Mouse (Mus musculus) mouse trophoblast stem cell (cell line): ENCODE results near the gene Gm17482.

Experiments used
- in situ Hi-C, 2 experiments: fragments of 300-500 bp; cut with MseI, MboI; formaldehyde crosslinking; loops; 2 replicates in 1 of 2; 3 replicates in 1 of 2; pipeline ENCODE4 v1.15.1; 2025

Gene Gm17482

DNA sequence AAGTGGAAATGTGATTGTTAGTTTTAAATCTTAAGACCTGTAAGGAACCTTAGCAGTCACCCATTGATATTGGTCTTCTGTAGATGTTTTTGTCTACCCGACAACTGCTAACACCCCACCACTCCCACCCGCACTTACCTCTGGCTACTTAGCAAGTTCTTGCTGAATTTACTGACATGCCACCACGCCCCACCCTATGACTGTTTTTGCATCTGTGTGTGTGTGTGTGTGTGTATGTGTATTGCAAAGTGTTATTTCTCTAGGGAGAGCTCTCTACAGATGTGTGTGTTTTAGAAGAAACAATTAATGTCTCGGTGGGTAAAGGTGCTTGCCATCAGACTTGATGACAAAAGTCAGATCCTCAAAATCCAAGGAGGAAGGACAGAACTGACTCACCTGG, at the start of gene Gm17482:
TSS of gene Gm17482 (plus strand) at position 301 of the 400 bp plus-strand sequence.
- in situ Hi-C loops, result loop anchor here in 1 of 2 experiments (10.0 kb wide), 1 partner anchor 308 kb away; no protein-coding TSS in a partner anchor

DNA sequence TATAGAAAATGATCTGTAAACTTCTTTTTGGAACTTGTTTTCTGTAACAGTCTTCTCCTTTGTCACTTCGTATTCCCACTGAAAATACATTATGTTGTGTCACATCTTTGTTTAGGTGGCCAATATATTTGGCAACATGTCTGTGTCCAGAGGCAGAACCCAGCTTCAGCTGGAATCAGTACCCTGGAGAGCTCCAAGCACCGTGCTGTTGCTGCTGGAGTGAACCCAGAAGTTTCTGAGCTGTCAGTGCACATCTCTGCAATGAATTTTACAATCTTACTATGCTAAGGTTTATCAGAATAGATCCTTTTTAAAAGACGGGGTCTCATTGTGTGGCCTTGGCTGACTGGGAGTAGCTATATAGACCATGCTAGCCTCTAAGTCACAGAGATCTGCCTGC, 48.3 kb upstream of the Gm17482 start:
- in situ Hi-C loops, result no loop called here

DNA sequence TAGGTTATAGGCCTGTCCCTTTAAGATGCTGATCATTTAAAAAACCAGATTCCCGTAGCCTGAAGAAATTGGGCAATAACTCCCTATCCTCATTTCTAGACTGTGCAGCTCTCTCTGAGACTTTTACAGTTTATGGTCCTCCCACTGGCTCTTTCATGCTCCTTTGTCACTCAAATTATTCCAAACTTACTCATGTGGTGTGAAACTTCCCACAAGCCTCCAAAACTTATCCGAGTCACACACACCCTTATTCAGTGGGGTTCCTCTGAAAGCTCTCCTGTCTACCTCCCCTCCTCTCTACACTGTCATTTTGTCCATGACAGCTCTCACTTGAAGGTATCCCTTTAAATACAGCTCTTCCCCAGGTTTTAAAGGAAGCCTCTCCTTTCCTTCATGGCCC, 46.0 kb upstream of the Gm17482 start:
- in situ Hi-C loops, result no loop called here

DNA sequence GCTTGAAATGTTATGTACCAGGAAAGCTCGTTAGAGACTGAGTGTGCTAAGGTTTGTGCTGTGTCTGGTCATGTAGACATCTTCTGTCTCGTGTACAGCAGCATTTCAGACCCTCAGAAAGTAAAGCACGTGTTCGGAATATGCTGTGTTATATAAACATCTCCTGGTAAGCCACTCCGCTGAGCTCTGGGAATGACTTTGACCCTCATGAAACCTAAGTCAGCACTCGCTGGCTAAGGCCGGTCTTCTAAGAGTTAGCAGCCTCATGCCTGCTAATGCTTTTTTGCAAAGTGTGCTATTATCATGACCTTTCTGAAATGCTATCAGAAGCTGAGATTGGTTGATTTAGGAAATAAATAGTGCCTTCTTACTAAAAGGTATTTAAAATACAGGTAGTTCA, 36.0 kb upstream of the Gm17482 start:
- in situ Hi-C loops, result no loop called here

DNA sequence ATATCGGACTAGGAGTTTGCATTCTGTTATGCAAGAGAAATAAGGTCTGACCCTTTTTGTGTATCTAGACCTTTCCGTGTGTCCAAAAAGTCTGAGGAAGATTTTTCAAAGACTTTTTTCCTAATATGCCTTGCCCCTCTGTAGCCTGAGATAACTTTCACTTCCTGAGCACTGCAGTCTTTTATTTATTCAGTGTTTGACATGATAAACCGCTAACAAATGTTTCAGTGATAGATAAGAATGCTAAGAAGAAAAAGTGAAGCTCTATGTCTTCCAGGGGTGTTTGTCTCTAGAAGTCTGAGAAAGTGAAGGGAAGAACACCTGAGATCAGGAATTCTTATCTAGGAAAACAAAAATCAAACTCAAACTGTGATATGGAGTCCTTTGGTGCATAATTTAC, 26.4 kb upstream of the Gm17482 start:
- in situ Hi-C loops, result no loop called here

DNA sequence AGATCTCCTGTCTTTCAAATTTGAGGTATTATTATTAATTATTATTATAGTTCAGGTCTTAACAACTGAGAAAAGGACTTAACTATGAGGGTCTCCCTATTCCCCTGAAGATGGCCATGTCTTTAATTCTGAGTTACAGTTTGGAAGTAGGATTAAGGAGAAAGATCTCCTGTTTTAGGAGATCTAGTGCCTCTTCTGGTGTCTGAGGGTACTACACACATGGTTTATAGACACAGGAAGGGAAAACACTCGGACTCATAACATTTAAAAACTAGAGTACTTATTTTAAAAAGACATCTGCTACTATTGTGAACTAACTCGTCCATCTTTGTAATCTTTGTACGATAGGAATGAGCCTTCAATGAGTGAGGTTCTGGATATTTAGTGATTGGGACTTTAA, 24.1 kb upstream of the Gm17482 start:
- in situ Hi-C loops, result no loop called here

DNA sequence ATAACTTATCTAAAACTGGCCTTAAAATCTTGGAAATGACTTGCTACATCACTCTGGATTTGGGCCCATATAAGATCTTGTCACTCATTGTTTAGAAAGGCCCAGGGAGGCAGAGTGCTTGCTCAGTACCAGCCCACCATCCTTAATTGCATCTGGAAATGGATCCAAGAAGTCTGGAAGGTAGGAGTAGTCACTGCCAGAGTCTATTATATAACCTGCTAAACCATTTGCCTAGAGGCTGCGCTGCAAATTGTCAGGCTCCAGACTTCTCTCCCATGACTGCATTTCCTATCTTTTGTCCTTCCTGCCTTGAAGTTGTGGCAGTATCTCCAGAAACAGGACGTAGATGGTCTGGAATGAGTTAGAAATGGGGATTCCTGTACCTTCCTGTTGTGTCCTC, 17.0 kb upstream of the Gm17482 start:
- in situ Hi-C loops, result no loop called here

DNA sequence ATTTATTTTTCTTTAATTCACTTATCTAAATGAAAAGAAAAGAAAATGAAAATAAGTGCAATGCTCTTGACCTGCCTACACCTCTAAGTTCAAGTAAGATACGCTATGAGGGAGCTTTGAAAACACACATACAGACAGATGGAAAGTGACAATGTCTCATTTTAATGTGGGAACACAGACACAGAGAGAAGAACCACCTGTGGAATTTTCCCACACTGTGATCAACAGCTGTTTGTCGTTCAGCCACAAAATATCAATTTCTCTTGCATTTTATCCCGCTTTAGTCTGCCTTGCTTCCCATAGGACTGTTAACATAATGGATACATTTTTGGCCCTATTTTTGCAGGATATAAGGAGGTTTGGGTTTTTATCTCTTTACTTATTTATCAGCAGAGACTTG, 16.3 kb upstream of the Gm17482 start:
- in situ Hi-C loops, result no loop called here

DNA sequence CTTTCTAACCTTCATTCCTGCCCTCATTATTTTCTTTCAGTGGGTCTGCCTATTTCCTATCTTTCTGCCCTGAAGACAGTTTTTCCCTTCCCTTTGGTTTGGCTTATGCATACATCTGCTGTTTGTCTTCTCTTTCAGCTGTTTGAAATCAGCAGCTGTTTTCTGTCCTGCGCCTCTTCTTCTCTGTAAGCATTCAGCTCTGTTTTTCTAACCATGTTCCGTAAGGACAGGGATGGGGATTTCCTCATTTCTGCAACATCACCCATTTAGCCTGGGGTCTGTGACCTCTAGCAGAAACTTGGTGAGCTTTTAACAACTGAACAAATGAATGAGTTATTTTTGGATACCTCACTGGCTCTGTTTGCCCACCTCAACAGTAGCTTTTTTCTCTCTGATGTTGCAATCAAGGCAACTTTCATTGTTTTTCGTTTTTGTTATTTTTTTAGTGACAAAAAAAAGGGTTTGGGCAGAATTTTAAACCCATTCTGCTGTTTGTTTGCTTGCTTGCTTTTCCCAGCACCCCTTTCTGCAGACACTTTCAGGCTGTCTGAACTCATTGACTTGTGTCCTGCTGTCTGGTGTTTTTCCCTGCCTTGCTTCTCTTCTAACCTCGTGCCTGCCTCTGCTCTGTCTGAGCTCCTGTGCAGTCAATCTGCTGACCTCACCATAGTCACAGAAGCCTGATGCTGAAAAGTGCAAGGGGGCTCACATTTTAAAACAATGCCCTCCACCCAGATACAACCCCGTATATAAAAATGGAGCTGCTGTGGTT, 14.8 kb upstream of the Gm17482 start:
- in situ Hi-C loops, result no loop called here

DNA sequence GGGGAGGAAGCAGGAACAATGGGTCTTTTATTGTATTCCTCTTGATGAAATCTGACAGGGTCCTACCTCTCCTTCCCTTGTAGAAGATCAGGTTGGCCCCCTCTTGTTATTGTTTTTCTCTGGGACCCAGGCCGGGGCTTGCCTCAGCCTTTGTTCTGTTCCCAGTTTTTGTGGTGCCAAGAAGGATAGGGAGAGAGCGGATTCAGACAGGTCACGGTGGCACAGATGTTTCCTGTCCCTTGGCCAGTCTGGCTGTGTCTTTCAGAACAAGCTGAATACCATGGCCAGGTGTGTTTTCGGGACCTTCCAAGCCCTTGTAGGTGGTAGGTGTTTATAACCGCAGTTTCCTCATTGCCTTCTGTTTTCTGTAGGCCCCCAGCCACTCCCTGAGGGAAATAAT, 14.0 kb upstream of the Gm17482 start:
- in situ Hi-C loops, result no loop called here

DNA sequence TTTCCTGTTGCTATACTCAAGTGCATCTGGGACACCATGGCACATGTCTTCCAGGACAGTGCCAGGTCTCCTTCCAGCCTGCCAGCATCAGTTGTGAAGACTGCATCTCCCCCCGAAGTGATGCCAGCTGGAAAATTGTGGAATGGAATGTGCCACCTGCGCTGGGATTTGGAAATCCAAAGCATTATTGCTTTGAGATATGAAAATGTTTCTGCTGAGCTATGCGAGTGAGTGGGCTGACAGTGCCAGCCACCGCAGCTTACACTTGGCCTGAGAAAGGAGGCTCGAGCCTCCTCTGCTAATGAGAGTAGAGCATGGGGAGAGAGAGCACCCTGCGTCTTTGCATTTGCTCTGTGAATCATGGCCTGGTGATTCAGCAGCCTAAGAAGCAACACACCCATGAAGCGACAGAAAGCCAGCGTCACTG, 5.9 kb upstream of the Gm17482 start:
- in situ Hi-C loops, result loop anchor here in 1 of 2 experiments (10.0 kb wide), 1 partner anchor 314 kb away; no protein-coding TSS in a partner anchor

DNA sequence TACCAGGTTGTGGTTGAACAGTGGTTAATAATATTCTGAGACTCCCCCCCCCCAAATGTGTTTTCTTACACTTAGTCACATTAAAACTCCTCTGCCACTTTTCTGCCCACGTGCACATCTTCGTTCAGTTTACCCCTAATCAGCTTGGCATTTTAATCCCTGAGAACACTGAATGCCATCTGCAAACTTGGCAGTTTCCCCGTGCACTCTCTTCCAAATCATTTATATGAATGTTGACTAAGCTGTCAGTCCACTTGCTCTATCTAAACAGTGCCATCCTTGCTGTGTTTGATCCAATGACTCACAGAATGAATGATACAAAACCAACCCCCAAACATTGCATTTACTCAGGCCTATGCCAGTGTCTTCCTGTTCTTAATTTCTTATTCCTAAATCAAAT, 1.6 kb upstream of the Gm17482 start:
- in situ Hi-C loops, result loop anchor here in 1 of 2 experiments (10.0 kb wide), 1 partner anchor 309 kb away; no protein-coding TSS in a partner anchor

DNA sequence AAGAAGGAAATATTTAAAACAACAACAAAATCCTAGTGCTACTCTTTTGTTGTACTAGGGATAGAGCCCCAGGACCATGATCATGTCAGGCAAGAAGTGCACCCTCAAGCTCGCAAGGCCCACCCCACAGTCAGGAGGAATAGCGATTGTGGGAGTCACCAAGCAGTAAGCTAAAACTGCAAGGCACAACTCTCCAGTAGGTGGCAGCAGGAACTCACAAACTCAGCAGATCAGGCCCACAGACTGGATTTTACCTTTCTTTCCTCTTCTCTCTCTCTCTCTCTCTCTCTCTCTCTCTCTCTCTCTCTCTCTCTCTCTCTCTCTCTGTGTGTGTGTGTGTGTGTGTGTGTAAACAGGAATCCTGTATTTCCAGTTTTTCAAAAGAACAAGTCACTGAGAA, 386 bp downstream of the Gm17482 start:
- in situ Hi-C loops, result loop anchor here in 1 of 2 experiments (10.0 kb wide), 1 partner anchor 307 kb away; no protein-coding TSS in a partner anchor

DNA sequence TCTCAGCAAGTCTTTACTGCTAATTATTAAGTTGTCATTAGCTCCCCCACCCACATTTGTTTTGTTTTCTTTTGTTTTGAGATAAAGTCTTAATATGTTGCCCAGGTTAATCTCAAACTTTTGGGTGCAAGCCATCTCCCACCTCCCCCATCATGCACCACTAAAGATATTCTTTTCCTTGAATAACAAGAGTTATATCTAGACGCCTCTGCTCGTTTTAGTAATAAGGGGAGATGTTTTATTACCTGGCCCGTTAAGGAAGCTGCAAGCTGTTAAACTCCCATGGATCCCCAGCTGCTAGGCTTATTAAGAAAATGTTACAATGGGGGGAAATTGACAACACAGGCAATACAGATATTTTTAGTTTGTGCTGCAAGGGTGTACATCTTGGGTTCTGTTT, 3.4 kb downstream of the Gm17482 start:
- in situ Hi-C loops, result no loop called here

DNA sequence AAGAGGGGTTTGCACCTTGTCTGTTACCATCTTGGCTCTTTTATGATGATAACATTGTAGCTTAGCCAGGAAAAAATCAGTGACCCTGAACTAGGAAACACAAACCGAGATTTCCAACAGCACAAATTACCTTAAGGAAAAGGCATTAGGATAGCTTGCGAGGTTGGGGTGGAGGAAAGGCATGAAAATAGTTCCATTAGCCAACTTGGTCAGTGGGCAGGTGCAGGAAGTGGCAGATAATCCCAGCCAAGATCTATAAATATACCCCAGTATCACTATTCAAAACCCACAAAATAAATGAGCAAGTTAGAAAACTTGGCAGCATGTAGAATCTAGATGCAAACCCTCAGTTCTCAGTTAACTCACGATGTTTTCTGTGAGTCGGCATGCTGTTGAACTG, 4.7 kb downstream of the Gm17482 start:
- in situ Hi-C loops, result no loop called here

DNA sequence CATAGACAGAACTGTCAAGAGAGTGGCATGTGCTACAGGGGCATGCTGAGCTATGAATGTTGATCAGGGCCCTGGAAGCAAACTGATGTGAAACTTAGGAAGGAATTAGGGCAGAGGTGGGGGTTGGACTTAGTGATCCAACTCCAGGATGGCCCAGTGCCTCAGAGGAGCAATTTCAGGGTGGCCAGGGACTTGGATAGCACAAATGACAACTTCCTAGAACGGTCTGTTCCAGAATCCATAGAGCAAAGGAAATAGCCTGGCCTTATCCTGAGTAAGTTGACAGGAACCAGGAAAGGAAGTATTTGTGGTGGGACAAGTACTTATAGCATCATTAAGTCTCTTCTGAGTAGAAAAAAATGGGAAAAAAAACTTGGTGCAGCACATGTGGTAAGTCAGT, 5.4 kb downstream of the Gm17482 start:
- in situ Hi-C loops, result no loop called here

DNA sequence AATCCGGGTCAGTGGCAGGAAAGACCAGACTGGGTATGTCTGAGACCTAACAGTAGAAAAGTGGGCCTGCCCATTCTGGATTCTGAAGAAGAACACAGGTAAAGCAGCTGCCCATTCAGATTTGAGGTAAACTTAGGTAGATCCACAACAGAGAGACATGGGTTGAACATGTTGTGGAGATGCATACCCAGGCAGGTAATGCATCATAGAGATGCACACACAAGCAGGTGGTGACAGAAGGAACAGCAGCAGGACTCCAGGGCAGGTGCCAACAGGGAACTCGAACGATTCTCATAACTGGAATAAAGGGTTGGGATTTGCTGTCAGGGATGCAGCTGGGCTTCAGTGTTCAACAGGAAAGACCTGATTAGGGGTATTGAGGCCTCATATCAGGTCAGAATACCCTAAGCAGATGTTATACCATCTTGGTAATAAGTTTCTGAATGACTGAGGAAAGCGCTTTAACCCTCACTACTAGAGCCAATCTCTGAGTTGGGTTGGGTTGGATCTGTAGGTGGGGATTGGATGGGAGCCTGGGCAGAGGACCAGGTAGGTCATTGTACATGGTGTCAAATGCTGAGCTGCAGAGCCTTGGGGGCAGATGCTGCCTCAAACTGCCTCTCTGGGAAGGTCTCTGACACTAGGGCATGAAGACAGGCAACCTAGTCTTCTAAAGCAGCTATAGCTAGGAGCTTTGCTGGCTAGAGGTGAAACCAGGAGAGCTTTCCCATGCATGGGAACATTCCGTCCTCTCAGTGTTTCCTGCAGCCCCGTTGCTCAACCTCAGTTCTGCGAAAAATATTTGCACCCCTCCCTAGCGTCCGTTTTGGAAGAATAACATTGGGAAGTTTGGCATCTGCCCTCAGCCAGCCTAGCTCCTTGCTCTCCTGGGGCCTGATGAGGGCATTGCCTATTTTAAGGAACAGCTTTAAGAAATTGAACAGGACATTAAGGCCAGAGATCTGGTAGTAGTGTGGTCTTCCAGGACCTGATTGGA, 11.2 kb downstream of the Gm17482 start:
- in situ Hi-C loops, result no loop called here

DNA sequence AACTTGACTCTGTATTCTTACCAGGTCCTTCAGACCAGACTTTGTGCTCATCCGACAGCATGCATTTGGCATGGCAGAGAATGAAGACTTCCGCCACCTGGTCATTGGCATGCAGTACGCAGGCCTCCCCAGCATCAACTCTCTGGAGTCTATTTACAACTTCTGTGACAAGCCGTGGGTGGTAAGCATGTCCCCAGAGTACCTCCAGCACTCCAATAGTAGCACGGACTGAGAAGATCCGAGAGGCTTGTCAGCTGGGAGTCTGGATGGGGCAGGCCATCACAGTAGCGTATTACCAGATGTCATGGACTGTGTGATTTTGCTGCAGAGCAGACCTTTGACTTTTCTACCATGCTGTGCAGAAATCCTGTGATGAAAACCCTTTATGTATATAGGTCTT, 12.2 kb downstream of the Gm17482 start:
- in situ Hi-C loops, result no loop called here

DNA sequence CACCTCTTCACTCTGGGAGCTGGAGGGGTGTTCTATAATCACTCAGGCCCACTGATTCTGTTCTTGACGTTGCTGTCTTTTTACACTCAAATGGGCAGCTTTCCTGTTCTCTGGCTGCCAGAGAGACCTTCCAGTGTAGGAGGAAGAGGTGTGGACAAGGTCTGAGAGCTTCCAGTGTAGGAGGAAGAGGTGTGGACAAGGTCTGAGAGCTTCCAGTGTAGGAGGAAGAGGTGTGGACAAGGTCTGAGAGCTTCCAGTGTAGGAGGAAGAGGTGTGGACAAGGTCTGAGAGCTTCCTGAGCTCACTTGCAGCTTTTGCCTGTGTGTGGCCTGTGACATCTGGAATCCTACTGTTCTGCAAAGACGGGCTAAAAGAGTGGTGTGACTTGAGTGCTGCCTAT, 13.3 kb downstream of the Gm17482 start:
- in situ Hi-C loops, result loop anchor here in 1 of 2 experiments (10.0 kb wide), 1 partner anchor 294 kb away; no protein-coding TSS in a partner anchor

DNA sequence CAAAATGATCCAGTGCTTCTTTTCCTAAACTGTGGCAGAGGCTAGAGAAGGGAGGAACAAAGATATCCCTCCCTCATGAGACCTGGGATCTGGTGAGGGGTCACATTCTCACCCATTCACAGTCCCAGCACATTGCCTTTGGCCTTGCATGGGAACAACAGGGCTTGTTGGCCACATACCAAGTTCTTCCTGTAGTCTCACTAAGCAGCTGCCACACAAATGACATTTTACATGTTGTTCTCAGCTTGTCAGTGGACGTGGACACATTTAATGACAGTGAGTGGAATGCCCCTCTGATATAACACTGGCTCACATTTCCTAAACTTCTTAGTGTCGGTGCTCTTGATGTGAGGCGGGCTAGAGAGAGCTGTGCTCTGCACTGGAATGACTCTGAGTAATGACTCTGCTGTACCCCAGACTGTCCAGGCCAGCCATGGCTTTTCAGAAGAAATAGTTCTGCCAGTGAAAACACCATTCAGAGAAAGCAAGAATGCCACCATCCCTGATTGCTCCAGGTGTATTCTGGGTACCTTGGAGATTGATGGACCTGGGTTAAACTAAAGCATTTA, 14.1 kb downstream of the Gm17482 start:
- in situ Hi-C loops, result loop anchor here in 1 of 2 experiments (10.0 kb wide), 1 partner anchor 294 kb away; no protein-coding TSS in a partner anchor

DNA sequence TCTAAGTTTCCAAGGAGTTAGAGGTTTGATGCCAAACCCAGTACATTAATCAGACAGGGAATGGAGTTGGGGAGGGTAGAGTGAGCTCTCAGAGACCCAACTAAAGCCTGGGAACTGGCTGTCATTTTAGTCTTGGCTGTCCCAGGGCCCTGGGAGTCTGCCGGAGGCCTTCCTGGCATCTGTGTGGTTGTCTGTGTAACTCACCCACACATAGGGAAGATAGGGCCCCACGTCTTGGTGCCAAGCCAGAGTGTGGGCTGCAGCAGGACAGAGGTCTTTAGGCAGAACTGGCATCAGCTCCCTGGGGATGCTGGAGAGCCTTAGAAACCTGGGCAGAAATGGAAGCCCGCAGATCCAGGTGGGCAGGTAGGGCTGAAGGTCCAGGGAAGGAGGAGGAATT, 14.8 kb downstream of the Gm17482 start:
- in situ Hi-C loops, result loop anchor here in 1 of 2 experiments (10.0 kb wide), 1 partner anchor 293 kb away; no protein-coding TSS in a partner anchor

DNA sequence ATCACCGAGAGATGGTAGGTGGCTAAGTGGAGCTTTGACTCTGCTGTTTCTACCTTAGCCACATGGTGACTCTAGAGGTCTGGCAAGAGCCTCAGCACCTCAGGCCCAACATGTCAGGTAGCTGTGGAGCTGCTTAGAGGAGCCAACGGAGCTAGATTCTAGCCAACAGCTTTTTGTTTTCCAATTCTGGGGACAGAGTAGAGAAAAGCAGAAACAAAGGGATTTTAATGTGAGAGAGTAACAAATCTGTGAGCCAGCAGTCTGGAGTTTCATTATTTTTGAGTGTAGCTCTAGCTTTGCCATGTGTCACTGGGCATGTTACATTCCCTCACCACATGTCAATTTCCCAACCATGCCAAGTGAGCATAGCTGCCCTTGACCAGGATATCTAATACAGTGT, 17.1 kb downstream of the Gm17482 start:
- in situ Hi-C loops, result loop anchor here in 1 of 2 experiments (10.0 kb wide), 1 partner anchor 291 kb away; no protein-coding TSS in a partner anchor
